In the genomic region with DNA sequence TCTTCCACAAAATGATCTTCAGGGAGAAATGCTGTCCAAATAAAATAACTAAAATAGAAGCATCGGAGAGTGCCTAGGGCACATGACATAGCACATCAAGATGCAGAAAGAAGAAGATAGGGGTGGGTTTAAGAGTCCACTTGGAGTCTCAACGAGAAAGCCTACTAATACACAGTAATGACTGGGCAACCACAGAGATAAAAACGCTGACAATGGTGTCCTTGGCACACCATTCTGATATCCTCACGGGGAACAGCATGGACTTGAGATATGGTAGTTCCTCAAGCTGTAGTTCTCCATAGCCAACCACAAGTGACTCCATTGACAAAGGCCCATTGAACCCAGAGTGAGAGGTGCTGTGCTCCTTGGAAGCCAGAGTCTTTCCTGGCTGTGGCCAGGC, we compare ENCODE assay signal across 23 mouse cellular contexts.
"Had no signal": no experiment of that assay in that cellular context is flagged by ENCODE, and none has a peak within 500 bp of the region (broad histone marks: within the 10 kb centered on the region; RNA-seq: fewer than 3 reads in every experiment).

No protein-coding gene starts in this region.

- H3K27me3 ChIP-seq: liver, embryonic 13.5 days; liver, embryonic 15.5 days; lung, embryonic 15.5 days; midbrain, embryonic 12.5 days; neural tube, embryonic 13.5 days; neural tube, embryonic 15.5 days; stomach, embryonic 15.5 days had no signal

- ATAC-seq: liver, postnatal 0 days; lung, postnatal 0 days had no signal

- H3K4me2 ChIP-seq: liver, embryonic 11.5 days; liver, embryonic 13.5 days; liver, embryonic 15.5 days; lung, embryonic 15.5 days; midbrain, embryonic 12.5 days; neural tube, embryonic 13.5 days; neural tube, embryonic 15.5 days; stomach, embryonic 15.5 days had no signal

- H3K9me3 ChIP-seq: liver, embryonic 13.5 days; liver, embryonic 15.5 days; lung, embryonic 15.5 days; megakaryocyte, embryonic 14.5 days; midbrain, embryonic 12.5 days; neural tube, embryonic 13.5 days; neural tube, embryonic 15.5 days; stomach, embryonic 15.5 days had no signal

- H3K4me1 ChIP-seq: stomach, embryonic 15.5 days had no signal

- H3K4me3 ChIP-seq: liver, embryonic 13.5 days; liver, embryonic 15.5 days; lung, embryonic 15.5 days; megakaryocyte, embryonic 14.5 days; midbrain, embryonic 12.5 days; myocyte; neural tube, embryonic 13.5 days; neural tube, embryonic 15.5 days; stomach, embryonic 15.5 days had no signal

- H3K9ac ChIP-seq: liver, embryonic 13.5 days; liver, embryonic 15.5 days; liver, postnatal 0 days; lung, embryonic 15.5 days; midbrain, embryonic 12.5 days; neural tube, embryonic 13.5 days; neural tube, embryonic 15.5 days; stomach, embryonic 15.5 days had no signal

- DNase-seq: liver, embryonic 13.5 days; liver, postnatal 0 days; lung, adult 2 months; lung, postnatal 14 days; lung, postnatal 36 days; midbrain, embryonic 14.5 days; retina, postnatal 1 day; right cerebral cortex, adult 18-20 months; right cerebral cortex, postnatal 25 days; right cerebral cortex, postnatal 4 days; spleen, adult 18-20 months had no signal

- H3K36me3 ChIP-seq: liver, embryonic 13.5 days; liver, embryonic 15.5 days; lung, embryonic 15.5 days; midbrain, embryonic 12.5 days; neural tube, embryonic 13.5 days; neural tube, embryonic 15.5 days; stomach, embryonic 15.5 days had no signal

- H3K27ac ChIP-seq: liver, embryonic 13.5 days; liver, embryonic 15.5 days; lung, embryonic 15.5 days; macrophage; midbrain, embryonic 12.5 days; neural tube, embryonic 13.5 days; neural tube, embryonic 15.5 days; stomach, embryonic 15.5 days; stomach, postnatal 0 days had no signal
